Mouse (Mus musculus) forelimb bud, embryonic 11.5 days (tissue): ENCODE measurements around the gene Pask.

Experiments
- DNase-seq: peaks from one replicate; pipeline ENCODE4 v3.0.0-alpha.2; 2012; ENCODE audit warnings: low read depth, low spot score

The Pask gene

DNA sequence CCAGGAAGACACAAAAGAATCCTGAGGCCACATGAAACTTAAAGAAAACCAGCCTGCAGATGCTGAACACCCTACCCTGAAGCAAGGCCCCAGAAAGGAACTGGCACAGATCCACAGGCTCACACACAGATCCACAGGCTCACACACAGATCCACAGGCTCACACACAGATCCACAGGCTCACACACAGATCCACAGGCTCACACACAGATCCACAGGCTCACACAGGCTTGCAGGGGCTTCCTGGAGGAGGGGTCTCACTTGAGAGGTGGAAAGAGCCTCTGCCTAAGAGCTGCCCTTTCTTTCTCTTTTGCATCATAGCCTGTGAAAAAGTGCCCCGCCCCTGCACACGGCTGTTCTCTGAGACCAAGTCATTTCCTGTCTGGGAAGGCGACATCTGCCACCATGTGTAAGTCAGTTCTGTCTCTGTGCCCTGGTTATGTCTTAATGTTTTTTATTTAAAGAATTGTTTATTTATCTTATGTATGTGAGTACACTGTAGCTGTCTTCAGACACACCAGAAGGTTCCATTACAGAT lies 53.5 kb downstream of the Pask start:
- no peak for DNase-seq

DNA sequence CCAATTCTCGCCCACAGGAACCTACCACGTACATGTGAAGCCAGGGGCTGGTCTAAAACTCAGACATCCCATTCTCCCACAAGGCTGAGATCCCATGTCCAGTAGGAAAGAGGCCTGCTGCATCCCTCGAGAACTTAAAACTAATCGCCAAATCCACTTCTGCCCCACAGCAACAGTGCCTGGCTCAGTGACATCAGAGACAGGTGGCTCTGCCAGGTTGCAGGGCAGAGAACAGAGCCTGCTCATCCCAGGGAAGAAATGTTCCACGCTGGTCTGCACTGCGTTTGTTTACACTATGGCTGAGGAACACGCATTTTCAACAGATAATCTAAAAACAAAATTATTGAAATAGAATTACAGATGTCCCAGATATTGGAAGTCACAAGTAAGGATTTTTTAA lies 66.2 kb downstream of the Pask start:
- no peak for DNase-seq

GRCm38 (mm10) chr1:93275561-93275960 lies 67.7 kb downstream of the Pask start:
- DNase-seq, result no peak

DNA sequence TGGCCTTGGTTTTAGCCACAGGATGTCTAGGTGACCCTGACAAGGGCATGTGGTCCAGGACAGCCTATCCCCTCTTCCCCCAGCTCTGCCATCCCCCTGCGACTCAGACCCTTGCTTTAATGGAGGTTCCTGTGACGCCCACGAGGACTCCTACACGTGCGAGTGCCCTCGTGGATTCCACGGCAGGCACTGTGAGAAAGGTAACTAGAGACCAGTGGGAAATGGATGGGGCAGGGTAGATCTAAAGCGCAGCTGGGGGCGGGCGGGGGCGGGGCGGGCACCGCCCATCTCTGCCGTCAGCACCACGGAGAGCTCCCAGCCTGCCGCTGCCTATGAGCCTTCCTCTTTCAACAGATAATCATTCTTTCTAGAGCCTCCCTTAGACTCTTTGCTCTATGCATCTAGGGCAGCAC lies 70.9 kb downstream of the Pask start:
- peak; percentile 41 for DNase-seq

- DNase-seq, result no peak
Measured at GRCm38 (mm10) chr1:93271751-93272150, 71.5 kb downstream of the Pask start.

- DNase-seq, result no peak
Measured at GRCm38 (mm10) chr1:93270516-93271240, 72.6 kb downstream of the Pask start.

- no peak for DNase-seq
Measured at GRCm38 (mm10) chr1:93268246-93268645, 75.0 kb downstream of the Pask start.

- DNase-seq, result peak; percentile 43
Measured at GRCm38 (mm10) chr1:93267207-93267606, 76.1 kb downstream of the Pask start.
